Mouse (Mus musculus) spleen, postnatal 4 days (tissue): ENCODE measurements around the gene Dnah11.

ENCODE experiments used
- DNase-seq, 2 experiments: peaks; one replicate each; pipeline ENCODE4 v3.0.0; 2022; ENCODE audit warnings: low spot score in 2 of 2

The Dnah11 gene

GRCm38 (mm10) chr12:118198386-118199093 is at the start of gene Dnah11:
Gene Dnah11, minus strand, starts transcription at chr12:118199043.
- DNase-seq: peak; percentile 54 to 77

- DNase-seq: no peak
Measured at GRCm38 (mm10) chr12:118221182-118221581, 22.3 kb upstream of the Dnah11 start.

- DNase-seq: no peak
Measured at GRCm38 (mm10) chr12:118220062-118220461, 21.2 kb upstream of the Dnah11 start.

- DNase-seq: peak in 1 of 2 experiments; percentile 11
Measured at GRCm38 (mm10) chr12:118212163-118212562, 13.3 kb upstream of the Dnah11 start.

DNA sequence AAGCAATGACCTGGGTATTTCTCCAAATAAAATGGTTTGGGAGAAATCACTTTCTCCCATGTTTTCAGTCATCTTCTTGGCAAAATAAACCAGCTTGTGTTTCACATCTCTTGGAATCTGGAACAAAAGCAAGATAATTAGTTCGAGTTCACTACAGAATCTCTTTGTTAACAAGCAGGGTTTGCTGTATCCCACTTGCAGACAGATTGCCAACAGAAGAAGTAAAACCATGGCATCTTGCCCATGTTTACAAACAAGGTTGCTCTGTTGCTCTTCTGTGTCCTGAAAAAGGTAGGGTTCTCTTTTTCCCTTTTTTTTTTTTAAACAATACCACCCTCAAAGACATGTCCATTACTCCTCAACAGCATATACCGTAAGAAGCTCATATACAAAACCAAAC is 2.3 kb downstream of the Dnah11 start:
- DNase-seq: no peak

DNA sequence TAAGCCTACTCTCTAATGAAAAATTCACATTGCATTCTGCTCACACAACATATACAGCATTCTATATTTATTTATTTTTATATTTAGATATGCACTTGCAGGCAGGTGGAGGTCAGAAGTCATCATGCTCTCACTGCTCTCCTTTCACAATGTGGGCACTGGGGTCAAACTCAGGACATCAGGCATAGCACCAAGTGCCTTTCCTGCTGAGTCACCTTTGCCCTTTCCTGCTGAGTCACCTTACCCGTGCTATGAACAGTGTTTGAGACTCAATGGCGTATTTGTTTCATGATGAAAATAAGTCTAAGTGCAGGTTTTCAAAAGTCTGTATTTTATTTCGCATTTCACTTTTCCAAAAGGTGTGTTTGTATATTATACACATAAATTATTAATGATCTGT is 9.3 kb downstream of the Dnah11 start:
- no peak for DNase-seq

GRCm38 (mm10) chr12:118187663-118188062 is 11.2 kb downstream of the Dnah11 start:
- no peak for DNase-seq

GRCm38 (mm10) chr12:118186881-118187489 is 11.9 kb downstream of the Dnah11 start:
- DNase-seq: no peak

DNA sequence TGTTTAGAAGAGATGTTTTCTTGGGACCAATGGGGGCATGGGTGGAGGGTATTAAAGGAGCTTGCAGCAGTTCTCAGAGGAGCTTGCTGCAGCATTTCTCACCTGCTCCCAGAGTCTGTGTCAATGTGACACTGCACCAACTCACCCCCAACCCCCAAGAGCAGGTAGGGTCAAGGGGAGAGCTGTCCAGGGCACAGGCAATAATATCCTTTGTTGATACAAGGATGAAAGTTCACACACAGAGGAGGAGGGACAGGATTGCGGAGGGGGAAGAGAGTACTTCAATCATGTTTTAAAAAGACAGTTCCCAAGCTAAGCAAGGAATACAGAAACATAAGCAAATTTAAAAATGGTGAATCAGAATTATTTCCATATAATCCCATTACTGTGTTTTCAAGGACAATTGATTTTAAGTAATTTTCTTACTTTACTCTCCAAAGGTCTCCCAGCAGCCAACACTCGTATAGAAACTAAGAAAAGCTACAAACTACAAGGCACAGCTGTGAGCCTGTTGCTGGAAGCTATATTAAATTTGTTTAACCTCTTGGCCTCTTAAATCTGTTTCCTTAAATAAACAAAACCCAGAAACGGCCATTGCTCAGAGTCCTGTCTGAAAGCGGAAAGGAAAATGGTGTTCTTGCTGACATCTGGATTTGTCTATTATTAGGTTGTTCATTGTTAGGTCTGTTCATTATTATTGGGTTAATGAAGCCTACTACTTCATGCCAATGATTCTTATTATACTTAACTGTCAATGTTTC is 12.5 kb downstream of the Dnah11 start:
- DNase-seq: no peak

- no peak for DNase-seq
Measured at GRCm38 (mm10) chr12:118184731-118185130, 14.1 kb downstream of the Dnah11 start.

- no peak for DNase-seq
Measured at GRCm38 (mm10) chr12:118177756-118178155, 21.1 kb downstream of the Dnah11 start.

GRCm38 (mm10) chr12:118164785-118165184 is 34.1 kb downstream of the Dnah11 start:
- no peak for DNase-seq

- no peak for DNase-seq
Measured at GRCm38 (mm10) chr12:118156986-118157385, 41.9 kb downstream of the Dnah11 start.

- no peak for DNase-seq
Measured at GRCm38 (mm10) chr12:118147521-118148033, 51.3 kb downstream of the Dnah11 start.

DNA sequence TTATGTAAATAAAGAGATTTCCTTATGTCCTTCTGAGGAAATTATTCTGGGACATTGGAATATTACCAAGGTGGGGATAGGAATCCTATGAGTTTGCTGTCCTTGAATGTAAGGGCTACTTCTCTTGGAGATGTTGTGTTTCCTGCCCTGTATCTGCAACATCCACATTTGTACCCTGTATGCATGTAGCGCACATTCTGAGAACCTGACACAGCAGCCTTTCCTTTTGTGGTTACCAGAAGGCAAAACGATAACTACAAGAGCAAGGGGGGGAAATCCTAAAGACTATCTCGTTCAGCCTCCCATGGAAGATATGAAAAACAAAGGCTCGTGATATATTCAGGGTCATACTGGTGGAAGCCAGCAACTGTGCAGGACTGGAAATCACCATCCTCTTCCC is 70.7 kb downstream of the Dnah11 start:
- no peak for DNase-seq

GRCm38 (mm10) chr12:118119668-118120067 is 79.2 kb downstream of the Dnah11 start:
- no peak for DNase-seq

DNA sequence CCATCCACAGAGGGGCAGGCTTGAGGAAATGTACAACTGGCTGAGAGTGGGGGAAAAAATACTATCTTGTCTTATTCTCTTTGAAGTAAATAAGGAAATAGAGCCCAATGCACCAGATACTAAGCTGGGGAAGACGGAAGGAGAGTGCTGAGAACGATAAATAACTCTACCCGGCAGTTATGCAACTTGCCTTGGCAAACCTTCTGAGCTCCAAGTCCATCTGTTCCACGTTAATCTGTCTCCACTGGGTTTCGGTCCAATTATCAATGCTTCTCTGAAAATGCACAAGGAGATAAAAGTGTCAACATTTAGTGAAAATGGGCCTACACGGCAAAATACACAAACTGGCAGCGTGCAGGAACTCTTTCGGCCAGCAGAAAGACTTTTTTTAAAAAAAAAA is 86.2 kb downstream of the Dnah11 start:
- no peak for DNase-seq

GRCm38 (mm10) chr12:118111896-118112295 is 86.9 kb downstream of the Dnah11 start:
- DNase-seq: no peak

DNA sequence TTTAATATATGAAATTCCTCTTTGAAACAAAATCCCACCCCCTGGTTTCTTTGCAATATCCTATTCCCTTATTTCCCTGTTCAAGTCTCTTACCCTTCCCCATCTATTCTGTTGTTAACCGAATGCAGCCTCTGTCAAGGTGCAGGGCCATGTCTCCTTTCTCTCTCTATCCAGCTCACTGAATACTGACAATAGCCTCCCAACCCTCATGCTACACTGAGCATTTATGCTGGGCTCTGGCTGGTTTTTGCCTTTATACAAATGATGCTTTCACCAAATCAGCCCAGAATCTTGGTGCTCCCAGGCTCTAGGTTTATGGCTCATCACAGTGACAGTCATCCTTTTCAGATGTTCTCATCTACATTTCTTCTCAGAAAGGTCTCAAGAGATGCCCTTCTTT is 91.1 kb downstream of the Dnah11 start:
- DNase-seq: no peak

DNA sequence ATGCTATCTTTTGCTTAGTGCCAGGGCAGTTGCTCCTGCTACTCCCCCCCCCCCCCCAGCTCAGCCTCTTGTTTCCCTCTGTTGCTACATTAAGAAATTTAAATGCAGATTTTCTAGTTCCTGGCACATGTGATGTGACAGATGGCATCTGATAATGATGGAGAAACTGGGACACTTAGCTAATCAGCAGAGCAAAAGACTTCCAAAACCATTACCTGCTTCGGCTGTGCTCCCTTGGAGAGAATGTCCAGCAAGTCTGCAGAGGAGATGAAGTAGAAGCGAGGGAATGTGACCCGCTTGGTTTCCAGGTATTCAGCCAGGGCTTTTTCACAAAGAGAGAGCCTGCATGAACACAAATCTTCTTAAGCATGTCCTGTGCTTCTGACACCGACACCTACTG is 94.3 kb downstream of the Dnah11 start:
- no peak for DNase-seq

DNA sequence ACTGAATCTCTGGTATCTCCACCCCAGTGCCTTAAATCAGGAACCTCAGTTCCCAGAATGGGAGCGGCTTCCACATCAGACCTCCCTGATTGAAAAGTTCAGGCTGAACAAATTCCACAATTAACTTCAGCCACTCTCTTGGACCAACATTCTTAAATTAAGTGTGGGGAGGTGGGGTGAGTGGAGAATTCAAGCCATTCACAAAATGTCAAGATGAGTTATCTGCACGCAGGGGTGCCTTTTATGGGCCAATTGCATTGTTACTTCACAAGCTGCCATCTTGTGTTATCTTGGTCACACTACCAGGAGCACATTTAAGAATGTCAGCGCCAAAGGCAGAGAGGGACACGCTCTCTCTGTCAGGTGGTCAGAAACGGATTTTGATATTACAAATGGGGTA is 99.1 kb downstream of the Dnah11 start:
- no peak for DNase-seq

DNA sequence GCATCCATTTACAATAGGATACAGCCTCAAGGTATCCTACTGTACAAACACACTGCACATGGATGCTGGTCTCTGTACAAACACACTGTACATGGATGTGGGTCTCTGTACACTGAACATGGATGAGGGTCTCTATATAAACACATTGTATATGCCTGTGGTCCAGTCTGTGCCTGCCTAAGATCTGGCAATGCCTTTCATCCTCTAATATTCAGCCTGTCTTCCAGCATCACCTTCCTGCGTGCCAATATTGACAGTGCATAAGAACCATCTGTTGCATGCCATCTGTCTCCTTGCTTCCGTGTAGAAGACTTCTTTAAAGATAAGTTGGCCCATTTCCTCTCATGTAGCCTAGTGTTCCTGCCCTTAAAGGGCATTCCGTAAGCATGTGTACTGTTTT is 100.6 kb downstream of the Dnah11 start:
- no peak for DNase-seq

GRCm38 (mm10) chr12:118094946-118095345 is 103.9 kb downstream of the Dnah11 start:
- no peak for DNase-seq
